Mouse (Mus musculus): ENCODE data around the gene Gar1. TPM values are rescaled to one million over a fixed set of nuclear protein-coding genes. Genes with fewer than 3 reads are reported as not detected.

Gene Gar1
- polyA plus RNA-seq, 1 experiment = not detected

- WGBS = 51% methylated on average over 7 of the region's 7 CpGs
- H3K27ac ChIP-seq (ENCODE audit: insufficient read depth, low read depth, low read length) = no peak overlapping the region
- no peak for TF ChIP-seq CTCF (IDR thresholded peaks at IDR 0.05; ENCODE audit: insufficient read depth, low read depth, low read length)
- TF ChIP-seq POLR2A (IDR thresholded peaks at IDR 0.05; ENCODE audit: insufficient read depth, low read depth, low read length) = no peak
- no peaks in the 10 kb centered on the region for H3K4me1 ChIP-seq (ENCODE audit: control insufficient read depth, insufficient read depth, low read length)
- no peak overlapping the region for H3K4me3 ChIP-seq (ENCODE audit: insufficient read depth, low read depth, low read length)
Observed at GRCm38 (mm10) chr3:129838017-129838416, 6.8 kb upstream of the Gar1 start.

- Histone ChIP-seq H3K27ac (ENCODE audit: insufficient read depth, low read depth, low read length) (no peak overlapping the region), H3K4me3 (ENCODE audit: insufficient read depth, low read depth, low read length) (no peak overlapping the region), H3K4me1 (ENCODE audit: control insufficient read depth, insufficient read depth, low read length) (no peaks in the 10 kb centered on the region)
- TF ChIP-seq POLR2A (IDR thresholded peaks at IDR 0.05; ENCODE audit: insufficient read depth, low read depth, low read length) (no peak), CTCF (IDR thresholded peaks at IDR 0.05; ENCODE audit: insufficient read depth, low read depth, low read length) (no peak)
- WGBS = 89% methylated on average over 6 of the region's 6 CpGs
Observed at GRCm38 (mm10) chr3:129836965-129837364, 5.8 kb upstream of the Gar1 start.

GRCm38 (mm10) chr3:129836051-129836697 lies 5.0 kb upstream of the Gar1 start:
- Histone ChIP-seq H3K4me1 (ENCODE audit: control insufficient read depth, insufficient read depth, low read length) (no peaks in the 10 kb centered on the region), H3K27ac (ENCODE audit: insufficient read depth, low read depth, low read length) (no peak overlapping the region), H3K4me3 (ENCODE audit: insufficient read depth, low read depth, low read length) (no peak overlapping the region)
- no peak for TF ChIP-seq CTCF (IDR thresholded peaks at IDR 0.05; ENCODE audit: insufficient read depth, low read depth, low read length)
- no peak for TF ChIP-seq POLR2A (IDR thresholded peaks at IDR 0.05; ENCODE audit: insufficient read depth, low read depth, low read length)
- 11% methylated on average over 11 of the region's 11 CpGs for WGBS

GRCm38 (mm10) chr3:129835388-129835934 lies 4.3 kb upstream of the Gar1 start, which contains the start of gene Cfi:
TSS of gene Cfi (plus strand) at chr3:129835884.
- TF ChIP-seq POLR2A (IDR thresholded peaks at IDR 0.05; ENCODE audit: insufficient read depth, low read depth, low read length) = no peak
- no peak for TF ChIP-seq CTCF (IDR thresholded peaks at IDR 0.05; ENCODE audit: insufficient read depth, low read depth, low read length)
- Histone ChIP-seq H3K4me3 (ENCODE audit: insufficient read depth, low read depth, low read length) (no peak within 1 kb of the TSS), H3K27ac (ENCODE audit: insufficient read depth, low read depth, low read length) (no peak within 1 kb of the TSS), H3K4me1 (ENCODE audit: control insufficient read depth, insufficient read depth, low read length) (no peaks in the 10 kb centered on the region)
- 56% methylated on average over 6 of the region's 6 CpGs for WGBS

- under 1% methylated on average over 45 of the region's 45 CpGs for WGBS
- Histone ChIP-seq H3K4me3 (ENCODE audit: insufficient read depth, low read depth, low read length) (peak overlapping the region; percentile 84), H3K27ac (ENCODE audit: insufficient read depth, low read depth, low read length) (peak overlapping the region; percentile 73; the same call in 1 of the 2 replicates), H3K4me1 (ENCODE audit: control insufficient read depth, insufficient read depth, low read length) (peaks cover 2% of the 10 kb centered on the region; the same call in 1 of the 2 replicates)
- TF ChIP-seq CTCF (IDR thresholded peaks at IDR 0.05; ENCODE audit: insufficient read depth, low read depth, low read length) (no peak), POLR2A (IDR thresholded peaks at IDR 0.05; ENCODE audit: insufficient read depth, low read depth, low read length) (no peak)
Observed at GRCm38 (mm10) chr3:129830626-129831025, 570 bp downstream of the Gar1 start.

GRCm38 (mm10) chr3:129827691-129828090 lies 3.5 kb downstream of the Gar1 start:
- WGBS = 96% methylated on average over 5 of the region's 5 CpGs
- Histone ChIP-seq H3K27ac (ENCODE audit: insufficient read depth, low read depth, low read length) (no peak overlapping the region), H3K4me3 (ENCODE audit: insufficient read depth, low read depth, low read length) (no peak overlapping the region), H3K4me1 (ENCODE audit: control insufficient read depth, insufficient read depth, low read length) (peaks cover 2% of the 10 kb centered on the region; the same call in 1 of the 2 replicates)
- no peak for TF ChIP-seq CTCF (IDR thresholded peaks at IDR 0.05; ENCODE audit: insufficient read depth, low read depth, low read length)
- TF ChIP-seq POLR2A (IDR thresholded peaks at IDR 0.05; ENCODE audit: insufficient read depth, low read depth, low read length) = no peak

GRCm38 (mm10) chr3:129826691-129827090 lies 4.5 kb downstream of the Gar1 start:
- no peak overlapping the region for H3K4me3 ChIP-seq (ENCODE audit: insufficient read depth, low read depth, low read length)
- TF ChIP-seq CTCF (IDR thresholded peaks at IDR 0.05; ENCODE audit: insufficient read depth, low read depth, low read length) (no peak), POLR2A (IDR thresholded peaks at IDR 0.05; ENCODE audit: insufficient read depth, low read depth, low read length) (no peak)
- 92% methylated on average over 10 of the region's 10 CpGs for WGBS
- peaks cover 2% of the 10 kb centered on the region; the same call in 1 of the 2 replicates for H3K4me1 ChIP-seq (ENCODE audit: control insufficient read depth, insufficient read depth, low read length)
- H3K27ac ChIP-seq (ENCODE audit: insufficient read depth, low read depth, low read length) = no peak overlapping the region

- H3K27ac ChIP-seq (ENCODE audit: insufficient read depth, low read depth, low read length) = no peak overlapping the region
- no peak overlapping the region for H3K4me3 ChIP-seq (ENCODE audit: insufficient read depth, low read depth, low read length)
- WGBS = 91% methylated on average over 10 of the region's 10 CpGs
- H3K4me1 ChIP-seq (ENCODE audit: control insufficient read depth, insufficient read depth, low read length) = peaks cover 2% of the 10 kb centered on the region; the same call in 1 of the 2 replicates
- TF ChIP-seq POLR2A (IDR thresholded peaks at IDR 0.05; ENCODE audit: insufficient read depth, low read depth, low read length) = no peak
- no peak for TF ChIP-seq CTCF (IDR thresholded peaks at IDR 0.05; ENCODE audit: insufficient read depth, low read depth, low read length)
Observed at GRCm38 (mm10) chr3:129824891-129825290, 6.3 kb downstream of the Gar1 start.

- TF ChIP-seq CTCF (IDR thresholded peaks at IDR 0.05; ENCODE audit: insufficient read depth, low read depth, low read length) = no peak
- no peak for TF ChIP-seq POLR2A (IDR thresholded peaks at IDR 0.05; ENCODE audit: insufficient read depth, low read depth, low read length)
- 63% methylated on average over 4 of the region's 4 CpGs for WGBS
- H3K4me3 ChIP-seq (ENCODE audit: insufficient read depth, low read depth, low read length) = no peak overlapping the region
Observed at GRCm38 (mm10) chr3:129824146-129824545, 7.0 kb downstream of the Gar1 start.

More at GRCm38 (mm10) chr3:129824146-129824545, 7.0 kb downstream of the Gar1 start:
- Histone ChIP-seq H3K27ac (ENCODE audit: insufficient read depth, low read depth, low read length) (no peak overlapping the region), H3K4me1 (ENCODE audit: control insufficient read depth, insufficient read depth, low read length) (peaks cover 2% of the 10 kb centered on the region; the same call in 1 of the 2 replicates)
